Mouse (Mus musculus): ENCODE results near the gene Ddn. TPM values are rescaled to one million over a fixed set of nuclear protein-coding genes. Genes with fewer than 3 reads are reported as not detected.

Gene Ddn
- polyA plus RNA-seq, 1 experiment from 2014 or later = not detected

DNA sequence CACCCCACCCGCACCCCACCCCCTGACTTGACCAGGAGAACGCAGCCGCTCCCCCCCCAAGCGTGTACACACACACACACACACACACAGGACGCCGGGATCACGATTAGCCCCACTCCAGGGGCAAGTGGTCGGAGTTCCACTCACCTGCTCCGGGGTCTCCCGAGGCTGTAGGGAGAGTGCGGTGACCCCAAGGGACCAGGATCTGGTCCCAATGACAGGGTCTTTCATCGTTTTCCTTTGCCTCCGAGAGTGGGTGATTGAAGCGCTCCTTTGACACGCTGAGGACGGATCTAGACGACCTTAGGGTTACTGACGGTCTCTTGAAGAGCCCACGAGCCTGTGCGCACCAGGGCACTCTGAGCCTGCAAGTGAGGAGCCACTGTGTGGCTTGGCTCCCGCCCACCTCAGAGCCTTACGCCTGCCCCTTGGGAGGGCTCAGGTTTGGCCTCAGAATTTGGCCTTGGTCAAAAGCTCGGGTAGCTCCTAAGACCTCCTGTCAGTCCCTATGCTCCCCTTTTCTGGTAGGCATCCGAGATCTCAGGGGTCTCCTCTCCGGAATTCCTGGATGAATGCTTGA lies 31.0 kb downstream of the Ddn start:
- Histone ChIP-seq H3K4me3 (ENCODE audit: low read depth, low read length) (0 out of 2 replicates have a peak overlapping the region, but pooled peaks have one; percentile 7), H3K27ac (replicated peaks; ENCODE audit: low read depth, low read length) (no peak overlapping the region), H3K36me3 (ENCODE audit: control insufficient read depth, insufficient read depth, low read length) (no peaks in the 10 kb centered on the region), H3K27me3 (ENCODE audit: control insufficient read depth, insufficient read depth, low read length) (peaks cover 89% of the 10 kb centered on the region), H3K9ac (ENCODE audit: low read length) (no peak overlapping the region), H3K4me1 (ENCODE audit: control insufficient read depth, insufficient read depth, low read length) (peaks cover 9% of the 10 kb centered on the region), H3K9me3 (ENCODE audit: control insufficient read depth, low read length) (no peaks in the 10 kb centered on the region), H3K4me2 (ENCODE audit: low read depth, severe bottlenecking) (0 out of 2 replicates have a peak overlapping the region, but pooled peaks have one; percentile 16)
- no peak for DNase-seq (ENCODE audit: low spot score)
- no peak for ATAC-seq (ENCODE audit: insufficient number of reproducible peaks, low FRiP score, low TSS enrichment, low read depth)
- WGBS = 1% methylated on average over 24 of the region's 25 CpGs

DNA sequence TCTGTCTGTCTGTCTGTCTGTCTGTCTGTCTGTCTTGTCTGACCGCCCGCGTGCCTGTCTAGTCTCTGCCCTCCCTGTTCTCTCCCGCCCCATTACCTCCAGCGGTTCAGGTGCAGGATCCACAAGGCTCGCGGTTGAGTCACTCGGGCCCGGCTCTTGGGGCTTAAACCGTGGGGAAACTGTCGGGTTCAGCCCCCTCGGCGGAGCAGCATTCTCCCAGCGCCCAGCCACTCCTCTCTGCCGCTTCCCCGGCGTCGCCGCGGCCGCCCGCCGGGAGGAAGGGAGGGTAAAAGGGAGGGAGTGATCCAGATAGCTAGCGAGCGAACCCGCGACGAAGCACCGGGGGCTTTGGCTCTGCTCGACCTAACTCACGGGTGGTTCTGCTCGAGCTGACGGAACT lies 31.5 kb downstream of the Ddn start, which contains the start of gene Wnt10b:
Gene Wnt10b, minus strand, starts transcription at position 389 of the 400 bp plus-strand sequence.
- Histone ChIP-seq H3K27me3 (ENCODE audit: control insufficient read depth, insufficient read depth, low read length) (peaks cover 94% of the 10 kb centered on the region), H3K4me3 (ENCODE audit: low read depth, low read length) (0 out of 2 replicates have a peak within 1 kb of the TSS, but pooled peaks have one; percentile 7), H3K27ac (replicated peaks; ENCODE audit: low read depth, low read length) (no peak within 1 kb of the TSS), H3K9me3 (ENCODE audit: control insufficient read depth, low read length) (no peaks in the 10 kb centered on the region), H3K36me3 (ENCODE audit: control insufficient read depth, insufficient read depth, low read length) (no peaks in the 10 kb centered on the region), H3K4me2 (ENCODE audit: low read depth, severe bottlenecking) (peak within 1 kb of the TSS; percentile 16; the same call in 1 of the 2 replicates), H3K4me1 (ENCODE audit: control insufficient read depth, insufficient read depth, low read length) (peaks cover 11% of the 10 kb centered on the region), H3K9ac (ENCODE audit: low read length) (no peak within 1 kb of the TSS)
- under 1% methylated on average over 33 of the region's 33 CpGs for WGBS
- DNase-seq (ENCODE audit: low spot score) (no peak), ATAC-seq (ENCODE audit: insufficient number of reproducible peaks, low FRiP score, low TSS enrichment, low read depth) (no peak)

DNA sequence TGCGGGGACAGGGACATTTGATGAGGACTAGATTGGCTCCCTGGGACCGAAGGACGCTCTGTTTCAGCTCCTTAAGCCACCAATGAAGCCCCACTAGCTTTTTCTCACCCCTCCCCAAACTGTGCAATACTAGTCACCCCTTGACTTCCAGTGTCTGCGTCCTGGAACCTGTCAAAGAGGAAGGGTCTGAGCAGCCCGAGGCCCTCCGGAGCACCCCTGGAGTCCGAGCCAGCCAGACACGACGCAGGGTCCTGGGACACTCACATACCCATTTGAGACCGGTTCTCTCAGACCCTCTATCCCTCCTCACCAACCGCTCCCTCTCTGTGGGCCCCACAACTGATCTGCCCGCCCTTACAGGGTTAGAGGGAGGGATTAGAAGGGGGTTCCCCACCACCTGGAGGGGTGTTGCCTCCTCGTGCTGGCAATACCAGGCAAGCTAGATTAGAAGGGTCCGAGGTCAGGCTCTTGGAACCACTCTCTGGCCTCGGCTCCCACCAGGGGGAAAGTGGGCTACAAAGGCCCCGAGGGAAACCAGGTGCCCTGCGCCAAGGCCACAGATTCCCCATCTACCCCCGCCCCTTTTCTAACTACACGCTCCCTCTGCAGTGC lies 32.2 kb downstream of the Ddn start:
- no peaks in the 10 kb centered on the region for H3K36me3 ChIP-seq (ENCODE audit: control insufficient read depth, insufficient read depth, low read length)
- WGBS = under 1% methylated on average over 19 of the region's 19 CpGs
- H3K9me3 ChIP-seq (ENCODE audit: control insufficient read depth, low read length) = no peaks in the 10 kb centered on the region
- ATAC-seq (ENCODE audit: insufficient number of reproducible peaks, low FRiP score, low TSS enrichment, low read depth) (no peak), DNase-seq (ENCODE audit: low spot score) (peak; percentile 49)
- H3K27ac ChIP-seq (replicated peaks; ENCODE audit: low read depth, low read length) = no peak overlapping the region
- no peak overlapping the region for H3K4me3 ChIP-seq (ENCODE audit: low read depth, low read length)
- H3K4me2 ChIP-seq (ENCODE audit: low read depth, severe bottlenecking) = no peak overlapping the region; the same call in 1 of the 2 replicates
- peaks cover 100% of the 10 kb centered on the region for H3K27me3 ChIP-seq (ENCODE audit: control insufficient read depth, insufficient read depth, low read length)
- H3K9ac ChIP-seq (ENCODE audit: low read length) = 0 out of 2 replicates have a peak overlapping the region, but pooled peaks have one; percentile 12
- H3K4me1 ChIP-seq (ENCODE audit: control insufficient read depth, insufficient read depth, low read length) = peaks cover 16% of the 10 kb centered on the region

DNA sequence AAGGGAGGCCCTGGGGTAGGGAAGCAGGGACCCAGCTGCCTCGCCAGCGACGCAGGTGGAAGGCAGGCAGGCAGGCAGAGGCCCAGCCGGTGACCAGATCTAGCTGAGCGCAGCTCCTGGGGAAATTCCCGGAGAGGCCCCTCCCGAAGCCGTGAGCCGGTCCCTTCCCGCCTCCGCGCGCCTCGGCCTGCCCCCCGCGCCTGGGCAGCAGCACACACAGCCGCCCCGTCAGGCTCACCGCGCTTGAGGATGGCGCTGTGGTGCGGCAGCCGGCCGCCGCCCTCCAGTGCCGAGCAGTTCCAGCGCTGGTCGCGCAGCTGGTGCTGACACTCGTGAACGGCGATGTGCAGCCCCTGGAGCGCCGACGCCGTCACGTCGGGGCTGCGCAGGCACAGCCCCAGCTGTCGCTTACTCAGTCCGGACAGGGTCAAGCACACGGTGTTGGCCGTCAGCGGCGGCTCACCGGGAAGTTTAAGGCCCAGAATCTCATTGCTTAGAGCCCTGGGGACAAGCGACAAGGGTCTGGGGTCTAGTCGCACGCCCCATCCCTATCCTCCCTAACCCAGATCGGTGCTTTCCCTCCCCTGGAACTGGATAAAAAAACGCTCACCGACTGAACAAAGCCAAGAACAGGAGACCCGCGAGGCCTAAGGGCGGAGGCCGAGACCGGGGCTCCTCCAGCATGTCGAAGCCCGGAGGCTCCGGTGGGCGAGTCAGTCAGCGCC lies 32.8 kb downstream of the Ddn start:
- peak overlapping the region; percentile 37 for H3K4me2 ChIP-seq (ENCODE audit: low read depth, severe bottlenecking)
- H3K4me1 ChIP-seq (ENCODE audit: control insufficient read depth, insufficient read depth, low read length) = peaks cover 16% of the 10 kb centered on the region
- H3K4me3 ChIP-seq (ENCODE audit: low read depth, low read length) = peak overlapping the region; percentile 20
- peaks cover 100% of the 10 kb centered on the region for H3K27me3 ChIP-seq (ENCODE audit: control insufficient read depth, insufficient read depth, low read length)
- H3K36me3 ChIP-seq (ENCODE audit: control insufficient read depth, insufficient read depth, low read length) = no peaks in the 10 kb centered on the region
- DNase-seq (ENCODE audit: low spot score) (peak; percentile 66), ATAC-seq (ENCODE audit: insufficient number of reproducible peaks, low FRiP score, low TSS enrichment, low read depth) (peak; percentile 73; the same call in 1 of the 2 replicates)
- under 1% methylated on average over 62 of the region's 62 CpGs for WGBS
- H3K27ac ChIP-seq (replicated peaks; ENCODE audit: low read depth, low read length) = no peak overlapping the region
- H3K9ac ChIP-seq (ENCODE audit: low read length) = 0 out of 2 replicates have a peak overlapping the region, but pooled peaks have one; percentile 12
- H3K9me3 ChIP-seq (ENCODE audit: control insufficient read depth, low read length) = no peaks in the 10 kb centered on the region

DNA sequence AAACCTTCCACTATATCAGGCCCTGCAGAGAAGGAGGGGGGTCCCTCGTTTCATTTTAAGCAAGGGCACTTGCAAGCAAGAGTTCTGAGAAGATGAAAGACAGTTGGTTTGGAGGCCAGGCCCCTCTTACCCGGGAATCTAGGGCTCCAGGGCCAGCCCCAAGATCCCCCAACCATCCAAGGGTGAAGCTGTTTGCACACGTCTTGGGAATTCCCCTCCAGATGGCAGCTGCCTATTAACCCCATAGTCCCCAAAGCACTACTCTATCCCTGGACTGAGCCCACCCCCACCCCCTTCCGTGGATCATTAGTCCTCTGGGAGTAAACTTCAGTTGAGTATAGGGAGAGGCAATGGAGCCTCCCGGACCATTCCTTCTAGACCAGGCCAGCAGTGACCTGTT lies 33.8 kb downstream of the Ddn start:
- Histone ChIP-seq H3K27ac (replicated peaks; ENCODE audit: low read depth, low read length) (no peak overlapping the region), H3K9ac (ENCODE audit: low read length) (no peak overlapping the region), H3K4me3 (ENCODE audit: low read depth, low read length) (no peak overlapping the region), H3K9me3 (ENCODE audit: control insufficient read depth, low read length) (no peaks in the 10 kb centered on the region), H3K4me2 (ENCODE audit: low read depth, severe bottlenecking) (no peak overlapping the region), H3K36me3 (ENCODE audit: control insufficient read depth, insufficient read depth, low read length) (no peaks in the 10 kb centered on the region), H3K27me3 (ENCODE audit: control insufficient read depth, insufficient read depth, low read length) (peaks cover 96% of the 10 kb centered on the region), H3K4me1 (ENCODE audit: control insufficient read depth, insufficient read depth, low read length) (peaks cover 16% of the 10 kb centered on the region)
- no peak for ATAC-seq (ENCODE audit: insufficient number of reproducible peaks, low FRiP score, low TSS enrichment, low read depth)
- no peak for DNase-seq (ENCODE audit: low spot score)
- WGBS = under 1% methylated on average over 5 of the region's 5 CpGs

DNA sequence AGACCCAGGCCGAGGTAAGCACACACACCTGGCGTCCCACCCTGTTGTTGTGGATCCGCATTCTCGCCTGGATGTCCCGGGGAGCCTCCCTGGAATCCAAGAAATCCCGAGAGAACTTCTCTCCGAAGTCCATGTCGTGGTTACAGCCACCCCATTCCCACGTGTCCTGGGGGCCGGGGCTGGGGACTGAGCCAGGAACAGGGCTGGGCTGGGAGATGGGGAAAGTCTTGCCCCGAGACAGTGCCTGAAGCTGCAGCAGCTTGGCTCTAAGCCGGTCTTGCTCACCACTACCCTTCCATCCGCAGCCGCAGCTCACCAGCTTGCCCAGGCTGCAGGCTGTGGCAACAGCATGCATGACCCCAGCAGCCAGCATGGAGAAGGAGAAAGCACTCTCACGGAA lies 35.2 kb downstream of the Ddn start:
- WGBS = 6% methylated on average over 15 of the region's 15 CpGs
- DNase-seq (ENCODE audit: low spot score) = no peak
- no peak for ATAC-seq (ENCODE audit: insufficient number of reproducible peaks, low FRiP score, low TSS enrichment, low read depth)
- no peak overlapping the region for H3K9ac ChIP-seq (ENCODE audit: low read length)
- H3K36me3 ChIP-seq (ENCODE audit: control insufficient read depth, insufficient read depth, low read length) = no peaks in the 10 kb centered on the region
- H3K27ac ChIP-seq (replicated peaks; ENCODE audit: low read depth, low read length) = no peak overlapping the region
- H3K9me3 ChIP-seq (ENCODE audit: control insufficient read depth, low read length) = no peaks in the 10 kb centered on the region
- H3K4me3 ChIP-seq (ENCODE audit: low read depth, low read length) = no peak overlapping the region
- peaks cover 84% of the 10 kb centered on the region for H3K27me3 ChIP-seq (ENCODE audit: control insufficient read depth, insufficient read depth, low read length)
- peaks cover 16% of the 10 kb centered on the region for H3K4me1 ChIP-seq (ENCODE audit: control insufficient read depth, insufficient read depth, low read length)
- no peak overlapping the region for H3K4me2 ChIP-seq (ENCODE audit: low read depth, severe bottlenecking)

DNA sequence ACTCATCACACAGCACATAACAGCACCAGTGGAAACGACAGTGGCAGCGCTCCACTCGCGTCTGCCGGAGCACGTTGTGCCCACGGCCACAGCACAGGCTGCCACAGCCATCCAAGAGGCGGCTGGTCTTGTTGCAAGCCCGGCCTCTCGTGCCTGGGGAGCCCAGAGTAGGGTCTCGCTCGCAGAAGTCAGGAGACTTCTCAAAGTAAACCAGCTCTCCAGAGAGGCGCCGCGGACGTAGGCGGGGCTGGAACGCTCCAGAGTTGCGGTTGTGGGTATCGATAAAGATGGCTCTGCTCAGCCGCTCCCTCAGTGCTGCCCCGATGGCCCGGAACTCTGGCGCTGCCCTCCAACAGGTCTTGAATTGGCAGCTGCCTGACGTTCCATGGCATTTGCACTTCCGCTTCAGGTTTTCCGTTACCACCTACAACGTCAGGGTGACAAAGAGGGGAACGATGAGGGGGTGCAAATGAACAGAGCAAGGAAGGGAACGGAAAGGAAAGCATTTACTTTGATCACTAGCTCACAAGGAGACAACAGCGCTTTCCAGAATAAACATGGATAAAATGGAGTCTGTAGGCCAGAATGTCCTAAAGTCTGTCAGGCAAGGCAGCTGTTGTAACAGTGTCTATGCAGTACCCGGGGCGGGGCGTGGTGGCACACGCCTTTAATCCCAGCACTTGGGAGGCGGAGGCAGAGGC lies 36.6 kb downstream of the Ddn start:
- no peak overlapping the region for H3K27ac ChIP-seq (replicated peaks; ENCODE audit: low read depth, low read length)
- no peaks in the 10 kb centered on the region for H3K9me3 ChIP-seq (ENCODE audit: control insufficient read depth, low read length)
- H3K4me2 ChIP-seq (ENCODE audit: low read depth, severe bottlenecking) = peak overlapping the region; percentile 33
- under 1% methylated on average over 36 of the region's 36 CpGs for WGBS
- no peak for ATAC-seq (ENCODE audit: insufficient number of reproducible peaks, low FRiP score, low TSS enrichment, low read depth)
- peak overlapping the region; percentile 21 for H3K4me3 ChIP-seq (ENCODE audit: low read depth, low read length)
- H3K27me3 ChIP-seq (ENCODE audit: control insufficient read depth, insufficient read depth, low read length) = peaks cover 71% of the 10 kb centered on the region
- no peaks in the 10 kb centered on the region for H3K36me3 ChIP-seq (ENCODE audit: control insufficient read depth, insufficient read depth, low read length)
- 0 out of 2 replicates have a peak overlapping the region, but pooled peaks have one; percentile 19 for H3K9ac ChIP-seq (ENCODE audit: low read length)
- peak; percentile 58 for DNase-seq (ENCODE audit: low spot score)
- H3K4me1 ChIP-seq (ENCODE audit: control insufficient read depth, insufficient read depth, low read length) = peaks cover 16% of the 10 kb centered on the region
